Mouse (Mus musculus) layer of hippocampus, adult 9-10 months (tissue): ENCODE results near the gene Pde10a.

Experiments
- DNase-seq: peaks from one replicate; pipeline ENCODE4 v3.0.0; 2022; ENCODE audit warnings: low spot score

Gene Pde10a

DNA sequence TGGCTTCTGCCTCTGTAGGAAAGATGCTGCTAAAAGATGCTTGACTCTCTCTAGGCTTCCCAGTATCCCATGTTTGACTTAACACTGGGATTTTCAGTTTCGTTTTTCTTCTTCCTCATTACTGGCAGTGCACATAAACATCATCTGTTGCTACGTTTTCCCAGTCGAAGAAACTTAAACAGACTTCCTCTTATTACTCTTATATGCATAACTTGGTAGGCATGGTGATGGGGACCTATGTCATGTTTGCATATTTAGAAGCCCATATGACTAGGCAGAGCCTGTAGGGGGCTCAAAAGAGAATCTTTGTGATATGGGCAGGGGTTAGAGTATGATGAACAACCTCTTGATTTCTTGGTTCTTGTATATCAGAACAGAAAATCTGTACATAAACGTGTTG lies 224.3 kb downstream of the Pde10a start:
- DNase-seq: no peak

DNA sequence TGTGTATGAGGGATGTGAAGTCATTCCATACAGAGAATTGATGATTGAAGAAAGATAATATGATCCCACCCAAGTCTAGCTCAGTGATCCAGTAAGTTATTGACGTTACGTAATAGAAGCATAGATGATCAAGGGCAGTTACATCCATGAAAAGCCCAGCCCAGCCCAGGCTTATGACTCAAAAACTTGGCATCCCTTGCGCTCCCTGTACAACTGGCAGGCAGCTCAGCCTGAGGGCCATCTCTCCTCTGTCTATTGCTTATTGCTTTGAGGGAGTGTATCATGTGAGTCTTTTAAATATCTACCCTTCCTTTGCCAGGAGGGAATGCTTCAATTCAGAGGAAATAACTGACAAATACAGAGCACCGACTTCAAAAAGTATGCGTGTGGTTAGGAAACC lies 232.4 kb downstream of the Pde10a start:
- no peak for DNase-seq

DNA sequence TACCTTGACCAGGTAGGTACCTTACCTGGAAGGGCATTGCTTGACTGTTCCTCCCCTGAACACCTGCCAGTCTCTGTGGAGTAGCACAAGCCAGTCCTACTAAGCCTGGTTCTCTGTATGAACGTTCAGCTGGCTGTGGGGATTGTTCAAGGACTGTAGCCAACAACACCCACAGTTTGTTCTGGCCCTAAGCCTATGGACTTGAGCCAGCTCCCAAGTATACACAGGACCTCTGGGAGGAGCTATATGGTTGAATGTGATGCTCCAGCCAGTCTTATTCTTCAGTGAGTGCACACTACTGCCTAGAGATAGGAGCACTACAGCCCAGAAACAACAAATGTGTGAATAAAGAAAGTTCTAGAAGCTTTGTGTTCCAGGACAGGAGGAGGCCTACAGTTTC lies 238.1 kb downstream of the Pde10a start:
- no peak for DNase-seq

DNA sequence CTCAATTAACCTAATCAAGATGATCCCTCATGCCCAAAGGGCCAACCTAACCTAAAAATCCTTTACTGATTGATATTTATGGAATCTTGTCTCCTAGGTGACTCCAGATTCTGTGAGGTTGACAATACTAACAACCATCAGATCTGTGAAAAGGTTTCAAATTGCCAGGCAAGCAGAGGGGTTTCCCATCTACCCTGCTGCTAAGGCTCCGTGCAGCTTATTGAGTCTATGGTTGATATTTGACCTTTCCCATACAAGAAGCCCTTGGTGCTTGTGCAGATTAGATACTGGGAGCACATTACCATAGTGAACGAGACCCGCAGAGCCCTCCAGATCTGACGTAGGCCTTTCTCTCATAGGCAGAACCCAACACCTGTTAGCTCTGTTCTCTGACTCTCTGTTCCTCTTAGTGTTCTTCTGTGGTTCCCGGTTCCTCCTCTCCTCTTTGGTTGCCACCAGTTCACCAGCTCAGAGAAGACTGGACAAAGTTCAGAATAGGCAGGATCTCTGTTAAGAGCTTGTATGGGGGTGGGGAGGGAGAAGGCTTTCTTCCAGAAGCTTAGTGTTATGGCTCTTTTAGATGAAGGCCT lies 240.9 kb downstream of the Pde10a start:
- DNase-seq: no peak

DNA sequence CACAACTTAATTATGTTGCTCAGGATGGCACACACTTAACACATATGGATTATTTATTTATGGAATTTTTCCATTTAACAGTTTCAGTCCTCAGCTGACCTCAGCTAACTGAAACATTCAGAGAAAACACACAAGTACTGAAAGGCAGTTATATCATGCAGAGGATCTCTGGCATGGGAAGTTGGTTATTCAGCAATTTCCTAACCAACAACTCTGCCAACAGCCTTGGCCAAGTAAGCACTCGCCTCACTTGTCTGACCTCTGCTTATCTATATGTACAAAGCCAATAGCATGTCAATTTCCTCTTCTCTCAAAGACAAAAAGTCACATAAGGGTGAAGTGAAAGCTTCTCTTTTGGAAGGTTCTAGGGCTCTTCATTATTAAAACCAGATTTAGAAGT lies 244.0 kb downstream of the Pde10a start:
- DNase-seq: no peak

DNA sequence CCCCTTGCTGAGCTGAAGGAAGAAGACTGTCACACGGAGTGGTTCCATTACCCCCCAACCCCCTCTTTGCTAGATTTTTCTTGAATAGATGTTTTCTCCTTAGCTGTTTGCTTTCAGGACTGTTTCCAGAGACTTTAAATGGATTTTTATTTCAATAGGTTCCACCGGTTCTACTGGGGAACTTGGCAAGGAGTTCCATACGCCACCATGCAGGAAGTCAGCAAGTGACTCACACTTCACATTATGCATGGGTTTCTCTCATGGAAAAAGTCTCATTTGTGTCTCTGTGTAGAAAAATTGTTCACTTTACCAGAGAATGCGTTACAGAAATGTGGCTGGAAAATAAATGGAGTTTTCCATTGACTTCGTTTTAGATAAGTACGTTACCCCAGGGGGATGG lies 248.2 kb downstream of the Pde10a start:
- no peak for DNase-seq

DNA sequence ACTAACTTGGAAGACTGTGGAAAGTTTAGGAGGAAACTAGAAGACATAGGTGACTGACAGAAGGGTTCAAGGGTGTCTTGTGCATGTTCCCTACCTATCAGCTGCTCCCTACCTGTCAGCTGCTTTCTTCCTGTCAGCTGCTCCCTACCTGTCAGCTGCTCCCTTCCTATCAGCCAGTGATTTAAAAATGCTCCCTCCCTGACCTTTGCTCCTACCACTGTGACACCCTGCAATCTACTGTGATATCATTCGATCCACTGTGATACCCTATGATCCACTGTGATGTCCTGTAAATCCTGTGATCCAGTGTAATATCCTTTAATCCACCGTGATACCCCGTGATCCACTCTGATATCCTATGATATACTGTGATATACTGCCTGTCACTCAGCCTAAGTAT lies 249.1 kb downstream of the Pde10a start:
- DNase-seq: no peak

DNA sequence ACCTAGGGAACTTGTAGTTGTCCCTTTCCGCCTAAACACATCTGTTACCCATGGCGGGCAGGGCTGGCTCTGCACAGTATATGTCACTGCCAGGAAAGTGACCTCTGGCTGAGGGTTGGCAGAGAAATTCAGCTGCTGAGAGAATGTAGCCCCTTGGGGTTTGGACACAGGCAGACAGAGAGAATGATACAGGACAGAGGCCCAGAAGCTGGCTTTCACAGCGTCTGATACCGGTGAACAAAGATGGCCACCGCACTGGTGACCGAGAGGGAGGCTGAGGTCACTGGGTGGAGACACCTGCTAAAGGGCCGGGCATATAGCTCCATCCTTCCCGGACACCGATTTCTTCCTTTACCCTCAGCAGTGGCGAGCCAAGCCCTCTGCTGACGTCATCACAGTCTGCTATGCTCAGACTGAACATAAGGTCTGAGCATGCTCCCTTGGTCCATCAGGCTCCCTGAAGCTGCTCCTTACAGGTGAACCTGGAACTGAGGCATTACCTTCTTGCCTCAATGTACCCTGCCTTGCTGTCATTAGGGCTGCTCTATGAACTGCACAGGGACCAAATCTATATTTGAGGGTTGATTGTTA lies 250.5 kb downstream of the Pde10a start:
- no peak for DNase-seq

DNA sequence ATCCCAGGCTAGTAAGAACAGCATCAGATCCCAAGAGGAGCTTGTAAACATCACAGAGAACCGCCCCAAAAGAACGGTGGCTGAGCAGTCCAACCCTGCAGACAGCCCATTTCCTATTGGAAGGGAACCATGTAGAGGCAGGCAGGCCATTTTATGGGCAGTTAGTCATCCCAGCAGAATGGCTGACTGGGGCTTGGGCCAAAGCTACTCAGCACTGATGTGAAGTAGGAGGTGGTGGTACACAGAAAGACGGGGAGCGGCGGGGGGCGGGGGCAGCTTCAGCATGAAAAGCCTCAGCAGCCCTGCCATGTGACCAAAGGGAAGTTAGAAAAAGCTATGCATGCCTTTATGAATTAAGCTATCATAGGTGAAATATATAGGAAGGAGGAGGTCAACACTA lies 252.5 kb downstream of the Pde10a start:
- DNase-seq: no peak

DNA sequence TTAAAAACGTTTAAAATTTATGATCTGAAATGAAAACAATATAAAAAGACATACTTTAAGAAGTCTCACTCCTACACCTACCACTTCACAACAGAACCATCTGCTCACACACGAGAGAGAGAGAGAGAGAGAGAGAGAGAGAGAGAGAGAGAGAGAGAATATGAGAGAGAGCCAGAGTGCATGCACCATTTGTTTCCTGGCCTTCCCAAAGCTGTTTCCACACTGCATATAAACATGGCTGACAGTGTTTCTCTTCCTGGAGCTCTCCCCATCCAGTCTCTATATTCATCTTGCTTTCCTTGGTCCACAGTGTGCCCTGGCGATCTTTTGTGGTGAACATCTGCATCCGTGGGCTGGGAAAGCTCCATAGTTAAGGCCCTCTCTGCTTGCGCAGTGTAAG lies 253.7 kb downstream of the Pde10a start:
- no peak for DNase-seq

DNA sequence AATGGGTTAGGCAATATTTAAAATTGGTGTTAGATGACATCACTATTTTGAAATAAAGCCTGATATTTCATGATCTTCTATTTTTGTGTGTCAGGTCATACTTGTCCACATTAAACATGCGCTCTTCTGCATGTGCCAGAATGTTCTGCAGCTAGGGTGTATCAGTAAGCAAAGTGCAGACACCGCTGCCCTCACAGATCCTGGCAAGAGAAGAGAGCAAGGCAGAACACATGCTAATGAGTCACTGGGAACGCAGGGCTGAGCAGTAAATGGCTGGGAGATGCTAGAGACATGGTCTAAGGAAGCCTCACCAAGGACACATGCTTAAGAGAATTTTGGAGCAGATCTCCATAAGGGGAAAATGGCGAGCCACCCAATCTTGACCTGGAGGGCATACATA lies 255.3 kb downstream of the Pde10a start:
- no peak for DNase-seq

DNA sequence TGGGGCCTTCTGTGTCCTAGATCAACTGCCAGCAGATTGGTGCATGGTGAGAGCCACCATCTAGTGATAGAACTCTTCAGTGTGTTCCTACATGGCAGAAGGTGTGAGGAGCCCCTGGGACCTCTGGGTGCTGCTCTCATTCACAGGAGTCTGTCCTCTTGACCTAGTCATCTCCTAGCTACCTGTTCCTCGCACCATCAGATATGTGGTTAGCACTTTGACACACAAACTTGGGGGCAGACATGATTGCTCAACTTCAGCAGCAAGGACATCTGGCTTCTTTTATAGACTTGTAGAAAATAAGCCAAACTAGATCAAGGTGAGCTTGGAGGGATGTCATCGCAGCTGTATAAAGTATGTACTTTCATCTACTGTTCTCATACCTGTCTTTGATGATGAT lies 255.9 kb downstream of the Pde10a start:
- no peak for DNase-seq

DNA sequence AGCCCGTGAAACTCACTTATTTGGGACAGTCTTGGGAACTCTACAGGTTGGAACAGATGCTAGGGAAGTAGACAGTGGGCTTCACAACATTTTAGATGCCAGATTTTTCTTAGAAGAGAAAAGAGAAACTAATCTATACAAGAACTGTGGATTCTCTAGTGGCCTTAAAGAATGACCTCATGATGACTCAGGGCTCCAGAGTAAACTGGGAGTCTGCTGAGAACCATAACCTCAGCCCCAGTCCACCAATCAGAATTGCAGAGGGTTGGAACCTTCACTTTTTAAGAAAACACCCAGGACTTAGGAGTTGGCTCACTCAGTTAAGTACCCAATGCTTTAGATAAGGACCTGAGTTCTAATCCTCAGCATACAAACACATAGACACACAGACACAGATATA lies 256.4 kb downstream of the Pde10a start:
- DNase-seq: no peak

DNA sequence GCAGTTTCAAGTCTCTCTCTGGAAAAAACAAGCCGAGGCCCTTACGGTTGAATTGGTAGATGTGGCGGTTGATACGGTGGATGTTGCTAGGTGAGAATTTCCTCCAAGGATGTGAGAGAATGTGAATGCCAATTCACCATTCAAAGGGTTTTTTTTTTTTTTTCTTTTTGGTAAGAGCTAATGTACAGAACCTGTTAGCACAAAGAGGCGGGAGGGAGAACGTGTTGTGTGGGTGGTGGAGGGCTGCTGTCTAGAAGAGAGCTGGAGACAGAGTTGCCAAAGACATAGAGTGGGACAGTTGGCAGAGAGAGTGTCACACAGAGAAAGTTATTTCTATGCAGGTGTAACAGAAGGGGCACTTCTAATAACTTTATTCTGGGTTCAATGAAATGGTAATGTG lies 260.7 kb downstream of the Pde10a start:
- no peak for DNase-seq

DNA sequence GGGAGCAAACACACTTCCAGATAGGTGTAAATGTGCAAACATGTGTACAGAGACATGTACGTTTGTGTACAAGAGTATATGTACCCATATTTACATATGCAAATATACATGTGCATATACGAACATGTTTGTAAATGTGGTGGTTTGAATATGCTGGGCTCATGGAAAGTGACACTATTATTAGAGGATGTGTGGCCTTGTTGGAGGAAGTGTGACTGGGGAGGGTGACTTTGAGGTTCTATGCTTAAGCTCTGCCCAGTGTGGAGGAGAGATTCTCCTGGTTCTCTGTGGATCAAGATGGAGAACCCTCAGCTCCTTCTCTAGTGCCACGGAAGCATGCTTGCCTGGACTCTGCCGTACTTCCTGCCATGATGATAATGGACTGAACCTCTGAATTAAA lies 261.3 kb downstream of the Pde10a start:
- no peak for DNase-seq

DNA sequence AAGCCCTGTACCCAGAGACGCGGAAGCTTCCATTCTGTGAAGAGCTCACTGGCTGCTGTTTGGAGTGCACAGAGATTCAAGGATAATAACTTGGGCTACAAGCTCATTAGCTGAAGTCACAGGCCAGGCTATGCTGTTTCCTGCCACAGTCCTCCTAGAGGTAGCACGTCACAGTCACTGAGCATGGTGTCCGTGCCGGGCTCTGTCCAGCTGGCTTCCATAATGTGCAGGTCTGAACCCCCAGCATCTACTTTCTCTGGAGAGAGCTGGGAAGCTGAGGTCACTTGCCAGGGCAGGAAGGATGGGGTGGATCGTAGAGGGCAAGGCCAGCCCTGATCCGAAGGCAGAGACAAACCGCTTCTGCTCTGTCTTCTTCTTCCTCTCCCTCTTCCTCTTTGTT lies 262.6 kb downstream of the Pde10a start:
- no peak for DNase-seq

DNA sequence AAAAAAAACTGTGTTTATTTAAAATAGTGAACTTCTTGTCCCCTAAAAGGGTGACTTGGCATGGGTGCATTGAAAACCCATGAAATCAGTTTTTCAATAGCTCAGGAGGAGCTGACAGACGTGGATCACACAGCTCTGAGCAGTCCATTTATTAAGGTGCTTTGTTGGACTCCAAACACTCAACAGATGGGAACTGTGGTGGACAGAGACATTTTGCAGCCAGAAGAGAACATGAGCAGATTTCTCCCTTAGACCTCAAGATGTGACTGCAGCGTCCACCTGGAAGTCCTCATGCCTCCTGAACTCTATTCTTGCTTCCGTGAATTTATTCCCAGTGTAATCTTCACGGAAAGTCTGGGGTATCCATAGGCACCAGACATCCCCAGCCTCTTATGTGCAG lies 266.4 kb downstream of the Pde10a start:
- DNase-seq: no peak

DNA sequence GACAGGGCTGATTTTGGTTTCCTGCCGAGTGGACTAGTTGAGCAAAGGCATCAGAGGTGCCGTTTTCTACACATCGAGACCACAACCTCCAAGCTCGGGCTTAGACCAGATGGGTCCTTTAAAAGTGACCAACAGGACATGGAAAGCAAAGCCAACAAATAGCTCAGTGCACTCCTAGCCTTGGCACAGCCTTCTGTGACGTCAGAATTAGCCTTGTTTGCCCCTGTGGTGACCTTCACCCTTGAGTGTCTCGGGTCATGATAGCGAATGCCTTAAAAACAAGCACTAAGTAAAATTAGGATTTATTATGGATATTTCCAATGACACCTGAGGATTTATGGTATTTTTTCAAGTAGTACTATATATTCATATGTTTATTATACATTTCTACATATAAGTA lies 267.4 kb downstream of the Pde10a start:
- no peak for DNase-seq

DNA sequence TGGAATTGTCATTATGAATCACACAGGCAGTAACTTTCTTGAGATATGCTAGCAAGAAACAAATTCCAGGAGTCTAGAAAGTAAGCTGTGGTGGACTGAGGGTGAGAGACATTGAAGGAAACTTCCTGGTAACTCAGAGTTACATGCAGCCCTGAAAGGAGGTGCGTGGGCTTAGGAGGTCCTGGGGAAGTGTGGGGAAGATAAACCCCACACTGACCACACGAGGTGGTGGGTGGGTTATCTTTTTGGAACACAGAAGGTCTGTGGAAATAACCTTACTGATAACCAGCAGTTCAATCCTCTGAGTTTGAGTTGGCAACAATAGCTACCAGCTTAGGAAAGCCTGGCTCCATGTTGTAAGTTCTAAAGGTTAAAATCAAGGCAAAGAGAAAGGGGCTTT lies 272.5 kb downstream of the Pde10a start:
- DNase-seq: no peak

DNA sequence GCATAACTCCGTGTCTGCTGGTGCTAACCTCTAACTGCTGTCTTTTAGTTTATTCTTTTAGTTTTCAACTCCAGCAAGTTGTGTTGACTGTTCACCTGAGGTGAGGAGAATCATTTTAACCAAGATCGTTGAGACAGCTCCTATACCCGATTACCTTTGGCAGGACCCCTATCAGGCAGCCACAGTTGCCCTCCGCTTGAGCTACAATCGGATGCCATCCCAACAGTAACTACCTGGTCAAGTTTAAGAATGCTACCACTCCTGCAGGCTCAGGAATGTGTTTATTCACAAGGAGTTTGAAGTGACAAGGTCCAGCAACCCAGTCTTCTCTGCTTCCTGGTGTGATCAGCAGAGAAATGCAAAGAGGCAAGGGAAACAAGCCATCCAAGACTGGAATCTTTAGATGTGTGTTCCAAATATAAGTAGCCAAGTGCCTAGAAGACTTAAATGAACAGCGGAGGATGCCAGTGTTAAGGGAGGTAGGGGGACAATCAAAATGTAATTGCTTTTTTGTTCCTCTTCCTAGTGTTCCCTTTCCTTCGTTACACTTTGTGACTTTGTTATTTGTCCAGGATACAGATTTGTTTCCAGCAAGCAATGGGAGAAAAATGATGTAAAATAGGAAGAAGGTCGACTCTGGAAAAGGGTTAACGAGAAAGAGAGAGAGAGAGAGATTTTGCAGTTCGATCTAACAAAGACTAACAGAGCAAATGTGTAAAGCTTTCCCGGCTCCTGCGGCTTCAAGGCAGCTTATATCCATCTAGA lies 273.5 kb downstream of the Pde10a start:
- DNase-seq: no peak

DNA sequence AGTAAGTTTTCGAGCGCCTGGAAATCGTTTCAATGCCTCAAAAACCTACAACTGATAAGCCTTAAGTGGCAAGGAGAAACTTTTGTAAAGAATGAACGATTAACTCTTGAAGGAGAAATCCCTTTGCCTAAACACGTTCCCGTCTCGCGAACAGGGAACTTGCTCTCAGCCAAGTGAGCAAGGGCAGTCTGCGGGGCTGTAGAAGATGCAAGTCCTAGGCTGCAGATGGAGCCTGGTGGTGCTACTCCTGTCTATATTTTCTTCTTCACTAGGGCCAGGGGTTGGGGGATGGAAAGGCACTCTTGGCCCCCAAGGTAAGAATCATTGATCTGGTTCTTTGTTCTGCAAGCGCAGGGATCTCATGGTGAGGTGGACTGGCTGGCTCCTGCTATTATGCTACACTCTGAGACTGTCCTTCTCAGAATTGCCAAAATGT lies 274.1 kb downstream of the Pde10a start:
- DNase-seq: no peak

DNA sequence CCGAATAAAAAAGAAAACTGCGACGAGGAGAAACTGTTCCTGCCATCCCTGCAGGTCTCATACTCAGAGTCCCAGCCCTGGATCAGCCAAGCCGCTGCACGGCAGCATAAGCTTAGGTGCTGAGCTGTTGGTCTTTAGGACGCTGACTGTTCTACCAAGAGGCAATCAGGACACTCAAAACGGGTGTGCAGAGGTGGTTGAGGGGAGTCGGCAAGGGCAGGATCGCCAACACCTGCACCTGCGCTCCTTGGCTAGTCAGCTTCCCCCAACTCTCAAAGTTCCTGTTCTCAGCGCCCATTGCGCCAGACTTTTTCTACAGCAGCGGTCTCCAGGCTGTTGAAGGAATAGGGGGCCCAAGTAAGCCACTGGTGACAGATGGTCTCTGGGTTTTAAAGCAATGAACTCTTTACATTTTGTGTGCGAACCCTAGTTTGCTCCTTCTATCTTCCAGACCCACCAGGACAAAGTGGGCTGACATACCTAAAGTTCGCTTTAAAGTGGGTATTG lies 274.8 kb downstream of the Pde10a start:
- no peak for DNase-seq

DNA sequence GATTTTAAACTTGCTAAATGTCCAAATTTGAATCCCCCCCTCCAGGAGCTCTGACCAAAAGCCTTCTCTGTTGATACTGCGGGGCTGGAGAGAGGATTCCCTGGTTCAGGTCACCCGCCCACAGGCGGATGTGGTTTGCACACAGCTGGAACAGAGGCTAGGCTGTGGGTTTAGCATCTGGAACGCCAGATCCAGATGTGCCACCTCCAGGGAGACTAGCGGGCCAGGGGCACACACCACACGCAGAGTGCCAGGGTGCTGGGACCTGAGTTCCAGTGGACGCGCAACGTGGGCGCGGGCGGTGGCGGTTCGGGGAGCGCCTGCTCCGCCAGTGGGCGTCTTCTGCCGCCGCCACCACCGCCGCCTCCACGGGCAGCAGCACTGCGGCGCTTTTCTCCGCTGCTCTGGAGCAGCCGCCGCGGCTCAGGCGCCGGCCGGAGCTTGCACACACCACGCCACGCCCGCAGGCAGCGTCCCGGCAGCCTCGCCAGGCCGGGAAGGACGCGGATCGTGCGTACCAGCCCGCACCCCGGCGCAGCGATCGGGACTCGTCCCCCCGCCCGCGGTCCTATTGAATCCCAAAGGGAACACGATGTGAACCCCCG lies 275.4 kb downstream of the Pde10a start:
- DNase-seq: no peak
